Mouse (Mus musculus) lung, postnatal 36 days (tissue): ENCODE measurements around the gene Cep135.

Source experiments
- DNase-seq: peaks from one replicate; pipeline ENCODE4 v3.0.0; 2022; ENCODE audit warnings: mixed read lengths

Gene Cep135

DNA sequence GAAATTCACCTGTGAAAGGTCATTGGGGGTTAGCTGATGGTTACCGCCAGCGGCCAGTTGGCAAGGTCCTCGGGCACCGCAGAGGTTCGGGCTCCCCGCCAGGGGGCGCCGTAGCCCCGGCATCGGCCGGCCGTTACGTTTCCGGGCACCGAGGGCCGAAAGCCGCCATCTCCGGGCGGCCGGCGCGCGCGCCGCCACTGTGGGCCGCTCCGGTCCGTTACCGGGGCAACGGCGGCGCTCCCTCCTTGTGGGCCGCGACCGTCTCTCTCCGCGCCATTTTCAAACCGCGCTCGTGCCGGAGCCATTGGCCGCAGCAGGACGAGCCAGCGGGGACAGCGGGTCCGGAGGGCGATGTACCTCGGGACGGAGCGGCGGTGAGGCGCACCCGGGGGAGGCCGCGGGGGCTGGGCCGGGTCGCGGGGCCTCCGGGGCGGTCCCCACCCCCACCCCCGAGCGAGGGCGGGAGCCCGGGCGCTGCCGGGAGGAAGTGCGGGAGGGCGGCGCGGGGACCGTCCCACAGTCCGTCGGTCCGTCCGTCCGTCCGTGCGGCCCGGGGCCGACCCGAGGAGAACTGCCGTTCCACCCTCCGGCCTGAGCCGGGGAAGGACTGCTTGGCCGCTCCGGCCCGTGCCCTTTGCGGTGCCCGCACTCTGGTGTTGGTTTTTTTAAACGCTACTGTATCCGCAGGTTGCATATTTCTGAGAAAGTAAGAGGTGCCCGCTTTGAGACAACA, at the start of gene Cep135:
Gene Cep135, plus strand, starts transcription at position 148 of the 733 bp plus-strand sequence.
- DNase-seq: peak; percentile 93

DNA sequence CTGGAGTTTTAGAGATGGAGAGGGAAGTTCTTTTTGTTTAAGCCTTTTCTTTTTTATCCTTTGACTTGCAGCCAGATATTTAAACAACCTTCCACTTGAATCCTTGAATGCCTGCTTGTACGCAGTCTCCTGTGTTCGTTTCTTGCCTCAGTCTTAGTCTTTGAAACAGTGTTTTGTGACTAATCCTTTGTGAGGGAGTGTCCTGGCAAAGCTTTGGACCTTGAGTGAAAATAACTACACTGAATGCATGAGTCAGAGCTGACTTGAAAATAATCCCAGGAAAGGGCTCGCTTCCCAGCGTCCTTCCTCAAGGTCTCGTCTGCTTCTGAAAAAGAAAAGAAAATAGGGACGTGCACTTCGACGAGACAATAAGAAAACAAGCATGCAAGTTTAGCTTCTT, 48.3 kb upstream of the Cep135 start:
- DNase-seq: peak; percentile 33

DNA sequence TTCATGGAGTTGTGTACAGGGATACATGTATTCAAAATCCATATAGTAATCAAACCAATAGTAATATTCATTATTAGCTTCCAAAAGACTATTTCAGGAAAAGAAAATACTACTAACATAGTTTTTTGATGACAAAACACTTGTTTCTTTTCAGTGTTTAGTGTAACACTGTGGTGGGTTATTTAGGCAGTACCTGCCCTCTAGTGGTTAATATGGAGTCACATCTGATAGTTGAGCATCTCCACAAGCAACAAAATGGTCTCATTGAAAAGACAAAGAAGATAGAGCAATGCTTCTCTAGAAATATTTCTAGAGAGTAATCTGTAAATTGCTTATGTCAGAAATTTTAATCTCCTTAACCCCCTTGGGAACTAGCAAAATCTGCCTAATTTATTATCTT, 47.7 kb upstream of the Cep135 start:
- no peak for DNase-seq

DNA sequence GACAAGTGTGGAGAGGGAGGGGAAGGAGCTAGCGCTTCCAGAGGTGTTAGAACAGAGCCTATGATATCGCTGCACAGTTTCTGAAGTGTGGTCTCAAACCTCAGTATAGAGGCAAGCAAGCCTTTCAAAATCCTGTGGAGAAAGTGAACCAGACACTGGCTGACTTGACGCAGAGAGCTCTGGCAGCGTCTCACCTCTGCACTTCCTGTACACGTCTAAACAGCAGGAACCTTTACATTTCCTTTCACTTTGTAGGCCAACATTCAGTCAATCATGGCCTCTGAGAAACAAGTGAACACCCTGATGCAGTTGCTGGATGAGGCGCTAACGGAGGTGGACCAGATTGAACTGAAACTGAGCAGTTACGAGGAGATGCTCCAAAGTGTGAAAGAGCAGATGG, 45.3 kb upstream of the Cep135 start:
- DNase-seq: no peak

DNA sequence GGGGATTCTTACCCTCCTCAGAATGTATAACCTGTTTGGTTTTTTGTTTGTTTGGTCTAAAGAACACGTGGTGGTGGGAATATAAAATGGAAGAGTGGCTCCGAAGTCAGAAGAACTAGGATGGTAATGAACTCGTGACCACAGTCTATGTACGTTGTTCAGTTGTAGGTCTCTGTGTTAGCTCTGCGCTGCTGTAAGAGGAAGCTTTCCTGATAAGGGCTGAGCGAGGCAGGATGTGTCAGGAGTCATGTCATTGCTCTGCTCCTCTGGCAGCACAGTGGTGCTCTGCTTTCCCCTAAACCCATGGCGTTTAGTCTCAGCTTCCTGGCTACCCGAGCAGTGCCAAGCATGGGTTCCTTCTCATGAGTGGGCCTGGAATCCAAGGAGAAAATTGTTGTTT, 38.1 kb upstream of the Cep135 start:
- DNase-seq: no peak

DNA sequence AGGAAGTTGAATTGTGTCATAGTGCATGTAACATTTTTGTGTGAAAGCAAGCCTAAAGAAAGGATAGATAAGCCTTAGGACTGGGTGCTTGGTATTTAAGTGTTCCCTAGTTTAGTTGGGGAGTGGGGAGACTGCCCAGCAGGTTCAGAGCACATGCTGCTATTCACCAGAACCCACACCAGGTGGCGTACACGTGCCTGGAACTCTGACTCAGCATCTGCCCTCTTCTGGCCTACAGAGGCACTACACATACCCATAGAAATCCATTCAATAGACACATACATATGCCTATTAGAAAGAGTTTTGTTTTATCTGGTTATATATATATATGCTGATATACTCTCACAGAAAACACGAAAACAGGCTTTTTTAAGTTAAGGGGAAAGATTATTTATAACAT, 23.2 kb upstream of the Cep135 start:
- DNase-seq: peak; percentile 86

DNA sequence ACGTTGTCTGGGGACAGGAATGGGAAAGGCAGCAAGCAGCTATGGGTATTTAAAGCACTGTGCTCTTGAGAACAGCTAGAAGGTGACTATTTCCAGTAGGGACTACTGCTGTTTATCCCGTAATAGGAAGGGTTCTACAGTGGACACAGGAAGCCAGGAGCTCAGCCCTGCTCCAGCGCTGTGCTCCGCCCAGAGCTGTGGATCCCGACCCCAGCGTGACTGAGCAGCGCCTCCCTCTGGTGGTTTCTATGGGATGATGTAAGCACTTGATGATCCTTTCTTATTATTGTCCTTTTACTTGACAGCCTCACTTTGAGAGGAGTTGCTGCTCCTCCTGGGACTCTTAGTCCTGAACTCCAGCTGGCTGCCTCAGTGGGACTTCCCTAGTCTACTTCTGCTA, 14.2 kb upstream of the Cep135 start:
- no peak for DNase-seq

DNA sequence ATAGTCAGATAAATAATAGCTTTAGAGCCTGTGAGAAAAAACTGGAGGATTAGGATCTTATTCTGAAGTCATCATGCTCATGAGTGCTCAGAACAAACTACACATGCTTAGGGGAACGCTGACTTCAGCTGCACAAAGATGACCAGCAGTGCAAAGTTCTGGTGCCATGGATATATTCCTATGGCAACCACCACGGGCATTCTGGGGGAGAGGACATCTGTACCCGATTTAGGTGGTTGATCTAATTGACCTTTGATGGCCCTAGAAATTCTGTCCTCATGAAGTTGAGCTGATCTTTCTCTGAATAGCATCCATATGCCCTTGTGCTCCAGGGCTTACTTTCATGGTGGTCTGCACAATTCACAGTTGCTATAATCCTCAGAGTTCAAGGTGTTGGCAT, 11.5 kb upstream of the Cep135 start:
- no peak for DNase-seq

DNA sequence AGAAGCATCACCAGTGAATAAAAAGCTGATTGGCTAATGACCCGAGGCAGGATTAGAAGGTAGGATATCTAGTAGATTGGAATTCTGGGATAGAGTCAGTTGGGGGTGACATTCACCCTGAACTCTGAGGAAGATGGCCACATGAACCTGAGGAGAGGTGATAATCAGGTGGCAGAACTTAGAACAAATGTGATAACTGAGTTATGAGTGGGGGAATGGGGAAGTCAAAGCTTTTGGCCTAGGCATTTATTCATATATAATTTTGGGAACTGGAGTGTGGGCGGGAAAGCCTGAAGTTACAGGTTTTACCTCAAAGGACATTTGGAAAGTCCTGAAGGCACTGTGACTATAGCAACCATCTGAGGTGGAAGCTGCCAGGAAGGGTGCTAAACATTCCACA, 3.1 kb upstream of the Cep135 start:
- no peak for DNase-seq

DNA sequence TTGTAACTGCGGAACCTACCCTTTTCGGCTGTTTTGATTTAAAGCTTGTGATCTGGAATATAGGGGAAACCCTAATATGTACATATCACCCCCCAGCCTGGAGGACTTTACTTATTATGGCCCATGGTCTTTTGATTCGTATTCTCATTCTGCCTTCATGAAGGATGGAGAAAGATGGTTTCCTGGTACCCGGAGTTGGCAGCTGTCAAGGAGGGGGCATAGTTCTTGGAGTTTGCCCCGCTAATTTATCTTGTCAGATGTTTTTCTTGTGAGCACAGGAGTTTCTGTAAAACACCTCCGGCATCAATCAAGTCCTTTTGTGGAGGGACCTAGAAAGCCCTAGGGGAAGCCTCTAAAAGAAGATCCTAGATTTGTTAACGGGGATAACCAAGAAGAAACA, 813 bp downstream of the Cep135 start:
- no peak for DNase-seq

DNA sequence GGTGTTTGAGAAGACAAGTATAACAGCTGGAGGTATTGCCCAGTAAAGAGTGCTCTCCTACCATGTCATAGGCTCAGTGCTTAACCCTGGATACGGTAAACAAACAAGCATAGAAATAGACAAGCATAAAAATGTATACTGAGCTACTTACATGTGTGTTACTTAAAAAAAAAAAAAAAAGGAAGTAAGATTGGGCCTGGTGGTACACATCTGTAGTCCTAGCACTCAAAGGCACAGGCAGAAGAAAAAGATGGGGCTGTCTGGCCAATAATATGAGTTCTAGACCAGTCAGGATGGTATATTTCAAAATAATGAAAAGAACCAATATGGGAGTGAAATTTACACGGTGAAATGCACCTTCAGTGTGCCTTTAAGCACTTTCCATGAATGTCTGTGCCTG, 1.5 kb downstream of the Cep135 start:
- DNase-seq: no peak

DNA sequence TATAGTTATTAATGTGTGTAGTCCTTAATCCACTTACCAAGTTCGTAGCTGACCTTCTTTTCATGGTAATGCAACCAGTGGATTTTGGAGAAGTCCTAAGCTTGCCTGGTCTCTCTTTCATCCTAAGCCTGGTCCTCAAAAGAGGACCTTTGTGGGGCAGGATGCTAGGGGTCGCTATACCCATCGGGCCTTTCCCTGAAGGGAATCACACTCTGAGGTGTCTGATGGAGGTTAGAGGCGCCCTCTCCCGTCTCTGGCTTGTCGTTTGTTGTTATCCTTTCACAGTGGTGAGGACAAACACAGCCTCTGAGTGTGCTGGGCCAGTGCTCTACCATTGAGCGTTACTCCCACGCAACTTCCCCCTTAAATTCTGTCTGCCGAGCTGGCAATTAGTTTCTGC, 3.4 kb downstream of the Cep135 start:
- no peak for DNase-seq

DNA sequence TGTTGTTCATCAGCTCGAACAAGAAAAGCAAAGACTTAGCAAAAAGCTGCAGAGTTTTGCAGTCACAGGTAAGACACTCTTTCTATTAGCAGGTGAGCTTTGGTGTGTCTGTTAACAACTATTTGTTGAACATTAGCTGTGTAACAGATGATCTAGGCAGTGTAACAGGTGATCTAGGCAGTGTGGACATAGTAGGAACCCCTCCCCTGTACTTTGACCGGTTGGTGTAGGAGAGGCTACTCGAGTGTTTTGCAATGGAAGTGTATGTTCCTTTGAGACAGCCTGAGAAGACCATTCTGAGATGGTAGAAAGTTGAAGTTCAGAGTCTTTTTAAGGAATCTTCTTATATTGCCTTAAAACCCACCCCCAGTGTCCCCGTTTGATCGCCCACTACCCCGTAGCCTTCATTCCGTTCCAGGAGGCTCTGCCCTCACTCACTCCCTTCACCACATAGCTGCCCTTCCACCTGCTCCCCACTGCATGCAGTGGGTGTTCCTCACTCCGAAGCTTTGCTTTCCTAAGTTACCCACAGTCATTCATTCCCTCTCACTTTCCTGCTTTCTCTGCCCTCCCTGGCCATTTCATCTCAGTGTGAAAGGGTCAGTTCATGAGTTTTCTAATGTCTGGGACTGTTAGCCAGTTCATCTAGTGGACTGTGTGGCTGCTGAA, 21.3 kb downstream of the Cep135 start:
- DNase-seq: no peak

DNA sequence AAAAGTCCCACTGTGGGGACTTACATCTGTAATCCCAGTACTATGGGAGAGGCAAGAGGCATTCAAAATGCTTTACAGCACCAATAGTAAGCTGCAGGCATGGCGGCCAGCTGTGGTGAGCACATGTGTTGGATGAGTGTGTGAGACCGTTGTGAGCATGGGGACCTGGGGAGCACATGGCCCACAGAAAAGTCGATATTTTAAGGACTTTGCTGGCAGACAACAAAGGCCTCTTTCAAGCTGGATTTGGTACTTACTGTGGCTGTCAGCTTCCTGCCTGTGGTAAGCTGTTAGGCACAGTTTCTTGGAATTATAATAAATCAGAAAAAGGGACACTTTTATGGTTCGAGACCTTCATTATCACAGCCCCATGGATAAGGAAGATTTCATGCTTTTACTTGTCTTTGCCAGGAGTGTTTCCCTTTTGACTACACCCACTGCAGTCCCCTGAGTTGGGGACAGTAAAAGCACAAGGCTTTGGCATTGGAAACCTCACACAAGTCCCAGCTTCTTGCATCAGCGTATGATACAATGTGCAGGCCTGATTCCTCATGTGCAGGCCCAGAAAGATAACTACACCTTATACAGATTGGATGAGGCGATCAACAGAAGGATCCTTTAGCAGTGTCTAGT, 24.5 kb downstream of the Cep135 start:
- no peak for DNase-seq

DNA sequence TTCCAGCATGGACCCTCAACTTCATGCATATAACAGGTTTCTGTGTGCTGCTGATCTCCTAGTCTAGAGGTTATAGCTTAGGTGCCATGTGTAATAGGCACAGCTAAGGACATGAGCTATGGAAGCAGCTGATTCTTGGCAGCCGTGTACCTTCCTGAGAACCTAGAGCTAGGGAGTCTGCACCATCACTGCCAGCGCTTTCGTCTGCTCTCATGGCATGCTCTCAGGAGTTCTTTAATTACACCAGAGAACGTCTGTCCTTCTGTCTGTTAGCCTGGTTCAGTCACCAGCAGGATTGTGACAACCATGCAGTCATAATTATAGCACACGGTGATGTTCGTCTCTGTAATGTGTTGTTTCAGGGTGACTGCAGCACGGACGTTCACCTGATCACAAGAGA, 26.8 kb downstream of the Cep135 start:
- DNase-seq: no peak

DNA sequence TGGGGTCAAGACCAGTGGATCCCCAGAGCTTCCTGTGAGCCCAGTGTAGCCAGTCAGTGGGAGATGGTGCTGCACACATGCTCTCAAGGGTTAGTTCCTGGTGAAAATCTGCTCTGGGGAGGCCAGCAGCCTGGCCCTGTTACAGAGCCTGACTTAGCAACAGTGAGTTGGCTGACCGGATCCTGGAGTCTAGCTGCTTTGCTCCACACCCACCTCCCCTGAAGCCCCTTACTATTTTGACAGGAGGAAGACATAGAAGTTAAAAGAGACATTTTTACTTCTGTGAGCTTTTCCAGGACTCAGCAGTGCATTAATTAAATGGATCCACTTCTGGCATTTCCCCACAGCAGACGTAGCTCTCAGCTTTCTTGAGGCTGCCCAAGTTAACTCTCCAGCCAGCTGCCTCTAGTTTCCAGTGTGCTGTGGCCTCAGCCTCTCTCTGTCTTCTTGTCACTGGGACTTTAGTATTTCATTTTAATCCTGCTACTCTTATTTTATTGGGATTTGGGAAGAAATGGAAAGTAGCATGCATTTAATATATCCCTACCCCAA, 27.8 kb downstream of the Cep135 start:
- no peak for DNase-seq

DNA sequence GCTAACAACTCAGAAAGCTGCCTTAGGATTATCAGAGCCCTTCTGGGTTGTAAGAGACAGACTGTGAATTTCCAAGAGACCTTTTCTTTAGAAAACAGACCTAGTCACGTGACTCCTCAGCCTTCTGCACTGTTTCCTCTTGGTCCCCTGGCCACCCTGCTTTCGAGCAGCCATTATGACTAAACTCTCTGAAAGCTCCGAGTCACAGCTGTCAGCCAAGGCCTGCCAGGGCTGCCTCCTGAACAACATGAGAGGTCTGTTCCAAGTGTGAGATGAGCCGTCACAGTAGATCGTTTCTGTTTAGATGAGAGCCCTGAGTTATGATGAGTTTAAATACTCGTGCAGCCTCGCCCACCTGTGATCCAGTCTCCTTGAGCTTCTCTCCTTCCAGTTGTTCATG, 30.3 kb downstream of the Cep135 start:
- DNase-seq: no peak

DNA sequence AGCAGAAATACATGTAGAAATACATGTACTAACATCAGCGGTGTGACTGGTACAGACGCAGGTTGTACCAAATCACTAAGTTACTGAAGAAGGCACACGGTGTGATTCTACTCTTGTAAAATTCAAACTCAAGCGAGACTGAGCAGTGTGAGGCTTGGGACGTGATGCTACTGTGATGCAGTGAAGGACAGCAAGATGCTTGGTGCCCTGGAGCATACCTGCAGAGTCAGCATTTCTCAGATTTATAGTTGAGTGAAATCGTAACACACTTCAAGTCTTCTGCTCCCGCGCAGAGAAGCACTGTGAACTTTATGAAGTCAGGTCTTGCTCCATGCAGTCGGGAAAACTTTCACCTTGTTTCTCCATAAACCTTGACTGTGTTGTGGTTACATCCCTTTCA, 35.3 kb downstream of the Cep135 start:
- no peak for DNase-seq

DNA sequence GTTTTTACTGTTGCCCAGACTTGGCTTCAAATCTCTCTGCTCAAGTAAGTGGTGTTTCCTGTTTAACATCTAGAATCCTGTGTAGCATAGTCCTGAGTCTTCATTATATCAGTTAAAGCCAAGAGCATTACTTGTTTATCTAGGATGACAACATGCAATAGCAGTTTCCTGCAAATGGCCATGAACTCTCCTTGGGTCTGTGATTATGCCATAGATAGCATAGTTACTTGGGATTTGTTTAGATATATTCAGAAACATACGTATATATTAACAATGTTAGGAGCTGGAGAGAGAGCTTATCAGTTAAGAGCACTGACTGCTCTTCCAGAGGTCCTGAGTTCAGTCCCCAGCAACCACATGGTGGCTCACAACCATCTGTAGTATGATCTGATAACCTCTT, 39.3 kb downstream of the Cep135 start:
- no peak for DNase-seq

DNA sequence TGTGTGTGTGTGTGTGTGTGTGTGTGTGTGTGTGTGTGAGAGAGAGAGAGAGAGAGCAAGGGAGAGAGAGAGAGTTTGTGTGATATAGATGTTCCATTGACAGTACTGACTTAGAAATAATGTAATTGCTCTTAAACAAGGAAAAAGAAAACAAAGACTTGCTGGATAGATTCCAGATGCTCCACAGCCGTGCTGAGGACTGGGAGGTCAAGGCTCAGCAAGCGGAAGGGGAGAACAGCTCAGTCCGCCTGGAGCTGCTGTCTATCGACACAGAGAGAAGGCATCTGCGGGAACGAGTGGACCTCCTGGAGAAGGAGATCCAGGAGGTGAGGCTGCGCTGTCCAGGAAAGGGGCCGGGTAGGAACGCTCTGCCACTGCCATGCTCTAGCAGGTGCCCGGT, 45.5 kb downstream of the Cep135 start:
- DNase-seq: no peak

DNA sequence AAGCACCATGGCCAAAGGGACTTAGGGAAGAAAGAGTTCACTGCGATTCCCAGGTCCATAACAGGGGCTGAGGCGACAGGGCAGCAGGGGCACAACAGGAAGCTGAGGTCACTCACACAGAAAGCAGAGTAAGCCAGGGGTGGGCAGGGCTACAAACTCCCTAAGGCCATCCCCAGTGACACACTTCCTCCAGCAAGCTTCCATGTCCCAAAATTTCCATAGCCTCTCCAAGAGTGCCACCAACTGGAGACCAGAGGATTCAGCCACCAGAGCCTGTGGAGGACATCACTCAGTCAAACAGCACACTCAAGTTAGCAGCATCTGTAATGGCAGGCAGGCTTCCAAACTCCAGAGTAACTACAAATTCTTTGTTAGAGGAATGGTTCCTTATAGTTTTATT, 47.1 kb downstream of the Cep135 start:
- peak; percentile 10 for DNase-seq

DNA sequence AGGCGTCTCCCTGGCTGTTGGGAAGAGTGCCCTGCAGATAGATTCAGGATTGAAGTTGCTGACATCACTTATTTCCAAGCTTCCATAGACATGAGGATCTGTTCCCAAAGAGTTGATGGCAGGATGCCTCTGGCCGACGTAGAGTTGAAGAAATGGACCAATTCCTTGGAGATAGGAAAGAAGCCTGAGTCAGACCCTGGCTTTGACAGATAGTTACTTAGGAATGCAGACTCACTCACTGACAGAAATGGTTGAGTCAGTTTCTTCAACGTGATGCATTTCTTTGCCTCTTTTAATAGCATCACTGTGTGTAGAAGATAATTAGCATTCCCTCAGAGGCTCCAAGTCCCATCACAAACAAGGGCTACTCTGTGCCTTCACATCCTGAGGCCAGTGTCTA, 53.6 kb downstream of the Cep135 start:
- no peak for DNase-seq

DNA sequence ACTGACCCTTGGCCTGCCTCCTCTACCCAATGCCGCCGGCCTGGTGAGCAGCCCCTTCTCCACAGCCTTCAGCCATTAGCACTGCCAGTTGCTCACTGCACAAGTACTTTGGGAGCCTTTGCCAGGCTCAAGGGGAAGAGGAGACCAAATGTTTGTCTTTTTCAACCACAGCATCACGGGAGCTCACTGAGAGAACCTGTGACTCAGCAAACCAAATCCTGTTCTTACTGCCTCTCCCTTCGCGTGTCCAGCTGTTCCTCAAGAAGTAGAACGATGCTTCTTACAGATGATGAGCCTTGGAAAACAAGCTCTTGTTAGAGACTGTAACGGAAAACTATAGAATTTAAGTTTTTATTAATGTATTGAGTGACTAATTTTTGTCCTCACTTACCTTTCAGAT, 55.7 kb downstream of the Cep135 start:
- no peak for DNase-seq
